Mouse (Mus musculus): Measurements from ENCODE around the gene H3f3b. TPM values are rescaled to one million over a fixed set of nuclear protein-coding genes. Genes with fewer than 3 reads are reported as not detected.
A peak's percentile ranks its signal among the peaks of the same experiment; 100 is the strongest.

Gene H3f3b
- 347 and 369 TPM in 2 replicates for polyA plus RNA-seq (2012; rRNA removed)

- no peak for DNase-seq (ENCODE audit: extremely low spot score in 1 of 2, low spot score in 1 of 2)
Observed at GRCm38 (mm10) chr11:116027756-116028155, at the start of gene H3f3b. H3f3b (minus strand) TSS chr11:116027962.

- DNase-seq (ENCODE audit: extremely low spot score in 1 of 2, low spot score in 1 of 2): no peak
Observed at GRCm38 (mm10) chr11:116076836-116077235, 49.1 kb upstream of the H3f3b start.

DNA sequence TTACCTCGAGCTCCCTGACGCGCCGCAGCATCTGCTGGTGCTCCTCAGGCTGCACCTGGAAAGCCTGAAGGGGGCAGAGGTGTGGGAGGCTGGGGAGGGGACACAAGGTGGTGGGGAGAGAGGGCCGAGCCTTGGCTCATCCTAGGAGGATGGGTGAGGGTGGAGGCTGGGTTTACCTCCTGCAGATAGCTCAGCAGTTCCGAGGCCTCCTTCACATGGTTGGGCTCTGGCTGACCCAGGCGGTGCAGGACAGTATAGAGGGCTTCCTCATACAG lies 48.4 kb upstream of the H3f3b start:
- no peak for DNase-seq (ENCODE audit: extremely low spot score in 1 of 2, low spot score in 1 of 2)

DNA sequence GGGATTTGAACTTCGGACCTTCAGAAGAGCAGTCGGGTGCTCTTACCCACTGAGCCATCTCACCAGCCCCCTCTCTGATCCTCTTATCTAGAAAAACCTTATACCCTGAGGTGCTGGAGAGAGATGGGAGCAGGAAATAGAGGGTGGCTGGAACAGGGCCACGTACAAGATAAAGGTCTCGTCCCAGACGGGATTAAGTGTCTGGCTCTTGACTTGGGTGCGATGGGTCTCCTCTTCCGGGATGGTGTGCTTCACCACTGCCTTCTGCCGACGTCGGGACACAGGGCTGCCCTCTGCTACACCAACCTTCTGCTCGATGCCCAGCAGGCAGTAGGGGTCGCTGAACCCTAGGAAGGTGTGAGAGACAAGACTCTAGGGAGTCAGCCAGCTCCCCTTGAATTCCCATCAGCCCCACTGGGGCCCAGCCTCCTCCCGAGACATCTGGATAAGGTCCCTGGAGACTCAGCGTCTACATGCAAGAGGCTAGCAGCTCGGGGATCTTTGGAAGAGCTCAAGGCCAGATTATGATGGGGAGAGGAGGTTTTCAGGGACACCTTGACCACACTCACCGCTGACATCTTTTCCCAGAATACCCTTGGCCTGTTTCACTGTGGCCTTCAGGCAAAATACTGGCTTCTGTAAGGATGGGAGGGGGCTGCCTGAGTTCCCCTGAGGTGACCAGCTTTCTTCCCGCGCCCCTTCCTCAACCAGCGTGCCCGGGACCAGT lies 47.9 kb upstream of the H3f3b start:
- DNase-seq (ENCODE audit: extremely low spot score in 1 of 2, low spot score in 1 of 2): no peak

DNA sequence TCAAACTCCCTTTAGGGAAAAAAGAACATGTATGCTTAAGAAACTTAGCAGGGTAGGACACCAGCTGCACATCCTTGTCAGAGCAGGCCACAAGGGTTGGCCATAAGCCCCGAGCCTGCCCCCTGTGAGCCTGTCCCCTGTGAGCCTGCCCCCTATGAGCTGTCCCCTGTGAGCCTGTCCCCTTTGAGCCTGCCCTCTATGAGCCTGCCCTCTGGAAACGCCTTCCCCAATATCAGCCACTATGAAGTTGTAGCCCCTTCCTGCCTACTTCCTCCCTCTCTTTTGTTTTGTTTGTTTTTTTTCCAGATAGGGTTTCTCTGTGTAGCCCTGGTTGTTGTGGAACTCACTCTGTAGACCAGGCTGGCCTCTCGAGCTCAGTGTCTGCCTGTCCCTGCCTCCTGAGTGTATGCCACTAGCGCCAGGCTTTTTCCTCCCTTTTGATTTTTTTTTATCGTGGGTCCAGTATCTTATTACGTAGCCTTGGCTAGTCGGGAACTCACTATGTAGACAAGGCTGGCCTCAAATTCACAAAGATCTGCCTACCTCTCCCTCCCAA lies 46.8 kb upstream of the H3f3b start:
- no peak for DNase-seq (ENCODE audit: extremely low spot score in 1 of 2, low spot score in 1 of 2)

DNA sequence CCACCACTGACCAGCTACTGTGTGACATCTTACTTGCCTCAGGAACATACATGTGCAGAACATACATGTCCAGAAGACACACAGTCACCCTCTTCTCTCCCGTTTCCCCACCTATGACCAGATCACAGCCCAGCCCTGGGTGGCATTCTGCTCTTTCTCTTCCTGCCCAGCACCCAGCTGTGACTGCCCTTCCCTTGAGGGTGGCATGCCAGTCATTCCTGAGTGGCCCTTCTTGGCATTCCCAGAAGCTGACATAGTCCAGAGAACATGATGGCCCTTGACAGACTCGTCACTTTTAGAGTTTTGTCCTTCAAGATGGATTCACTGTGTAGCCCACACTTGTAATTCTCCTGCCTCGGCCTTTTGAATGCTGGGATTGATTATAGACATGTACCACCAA lies 44.8 kb upstream of the H3f3b start:
- no peak for DNase-seq (ENCODE audit: extremely low spot score in 1 of 2, low spot score in 1 of 2)

DNA sequence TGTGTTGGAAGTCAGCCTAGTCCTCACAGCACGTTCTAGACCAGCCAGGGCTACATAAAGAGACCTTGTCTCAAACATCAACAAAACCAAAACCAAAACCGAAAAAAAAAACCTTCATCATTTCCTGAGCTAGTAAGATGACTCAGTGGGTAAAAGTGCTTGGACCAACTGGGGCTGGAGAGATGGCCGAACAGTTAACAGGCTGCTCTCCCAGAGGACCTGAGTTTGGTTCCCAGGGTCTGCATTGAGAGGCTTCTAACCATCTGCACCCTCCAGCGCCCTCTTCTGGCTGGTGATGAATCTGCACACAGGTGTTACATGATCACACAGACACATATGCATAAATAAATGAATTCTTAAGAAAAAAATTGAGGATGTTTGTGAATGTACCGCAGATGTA lies 43.7 kb upstream of the H3f3b start:
- no peak for DNase-seq (ENCODE audit: extremely low spot score in 1 of 2, low spot score in 1 of 2)

DNA sequence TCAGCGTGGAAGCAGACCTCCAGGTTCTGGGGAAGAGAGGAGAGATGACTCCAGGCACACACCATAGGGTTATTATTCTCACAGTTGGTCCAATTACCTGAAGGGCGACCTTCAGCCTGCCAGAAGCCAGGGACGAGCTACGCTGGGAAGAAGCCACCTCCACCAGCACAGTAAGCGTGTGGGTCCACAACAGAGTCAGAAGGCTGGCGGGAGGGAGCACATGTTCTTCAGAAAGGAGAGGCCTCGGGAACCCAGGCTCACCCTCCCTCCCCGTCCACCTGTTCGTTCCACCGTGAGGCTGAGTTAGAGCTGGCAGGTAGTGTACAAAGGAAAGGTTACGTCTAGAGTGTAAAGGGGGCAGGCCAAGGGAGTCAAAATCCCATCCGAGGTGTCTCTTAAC lies 37.6 kb upstream of the H3f3b start:
- no peak for DNase-seq (ENCODE audit: extremely low spot score in 1 of 2, low spot score in 1 of 2)

DNA sequence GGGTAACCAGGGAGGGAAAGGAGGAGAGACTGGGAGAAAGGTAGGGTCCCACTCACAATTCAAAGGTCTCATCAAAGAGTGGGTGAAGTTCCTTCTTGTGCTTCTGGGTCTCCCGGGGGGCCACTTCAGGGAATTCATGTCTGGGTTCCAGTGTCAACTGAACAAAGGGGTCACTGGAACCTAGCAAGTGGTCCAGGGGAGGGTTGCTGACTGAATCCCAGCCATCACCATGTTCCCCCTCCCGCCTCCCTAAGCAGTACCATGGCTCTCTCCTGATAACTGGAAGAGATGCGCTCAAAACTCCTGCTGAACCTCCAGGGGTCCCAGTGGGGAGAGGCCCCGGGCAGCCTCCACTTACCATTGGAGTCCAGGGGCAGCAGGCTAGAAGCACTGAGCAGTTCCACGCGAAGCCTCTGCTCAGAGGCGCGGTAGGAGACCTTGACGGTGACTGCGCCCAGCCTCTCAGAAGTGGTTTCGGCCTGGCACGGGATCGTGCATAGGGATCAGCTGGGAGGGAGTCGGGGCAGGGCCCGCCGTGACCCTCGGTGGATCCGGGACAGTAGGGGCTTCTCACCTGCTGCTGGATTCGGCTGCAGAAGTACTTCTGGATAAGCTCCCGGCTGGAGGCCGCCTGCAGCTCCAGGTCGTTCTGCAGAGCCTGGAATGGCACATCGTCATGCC lies 36.6 kb upstream of the H3f3b start:
- DNase-seq (ENCODE audit: extremely low spot score in 1 of 2, low spot score in 1 of 2): no peak

DNA sequence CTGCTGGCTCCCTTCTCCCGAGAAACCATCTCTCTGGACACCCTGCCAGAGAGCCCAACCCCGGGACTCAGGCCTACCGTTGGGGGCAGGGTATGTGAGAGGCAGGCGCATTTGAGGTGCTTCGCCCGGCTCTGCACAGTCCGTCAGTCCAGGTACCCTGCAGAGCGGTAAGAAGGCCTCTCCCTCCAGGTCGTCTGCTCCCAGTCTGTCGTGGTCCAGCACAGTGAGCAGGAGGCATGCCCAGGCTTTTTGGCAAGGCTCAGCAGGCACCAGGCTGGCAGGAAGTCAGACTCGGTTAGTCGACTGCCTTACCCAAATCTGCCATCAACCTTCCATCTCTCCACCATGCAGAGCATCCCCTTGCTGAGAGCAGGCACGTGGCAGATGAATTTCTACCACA lies 35.8 kb upstream of the H3f3b start:
- no peak for DNase-seq (ENCODE audit: extremely low spot score in 1 of 2, low spot score in 1 of 2)

GRCm38 (mm10) chr11:116062521-116062920 lies 34.8 kb upstream of the H3f3b start:
- no peak for DNase-seq (ENCODE audit: extremely low spot score in 1 of 2, low spot score in 1 of 2)

DNA sequence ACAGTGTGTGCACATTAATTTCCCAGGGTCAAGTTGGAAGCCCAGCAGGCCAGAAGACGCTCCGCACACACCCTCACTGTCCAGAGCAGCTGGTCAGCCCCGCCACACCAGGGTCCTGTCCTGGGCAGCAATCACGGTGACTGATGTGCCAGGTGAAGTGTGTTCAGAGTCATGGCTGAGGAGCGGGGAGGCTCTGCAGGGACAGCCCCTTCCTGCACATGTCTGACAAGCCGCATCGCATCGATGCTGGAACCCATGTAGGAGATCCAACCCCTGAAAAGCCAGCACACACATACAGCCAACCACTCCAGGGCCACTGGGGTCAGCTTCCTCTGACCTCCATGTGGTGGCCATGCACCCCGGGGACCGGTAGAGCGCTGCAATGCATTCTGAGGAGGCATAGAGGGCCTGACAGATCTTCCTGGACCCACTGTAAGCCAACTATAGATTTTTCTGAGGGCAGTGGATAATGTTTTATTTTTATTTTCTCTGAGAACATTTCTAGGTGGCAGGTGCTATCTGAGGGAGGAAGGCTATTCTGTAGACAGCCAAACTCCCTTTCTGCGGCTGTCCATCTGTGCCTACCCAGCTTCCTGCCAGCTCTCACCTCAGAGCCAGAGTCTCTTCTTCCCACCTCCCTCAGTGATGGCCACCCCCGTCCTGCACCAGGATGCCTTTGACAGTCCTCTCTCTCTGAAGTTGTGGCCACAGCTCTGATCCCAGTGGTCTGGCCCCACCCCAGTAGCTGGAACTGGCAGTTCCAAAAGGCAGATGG lies 34.1 kb upstream of the H3f3b start:
- DNase-seq (ENCODE audit: extremely low spot score in 1 of 2, low spot score in 1 of 2): peak; percentile 47 to 63

- no peak for DNase-seq (ENCODE audit: extremely low spot score in 1 of 2, low spot score in 1 of 2)
Observed at GRCm38 (mm10) chr11:116060596-116060995, 32.8 kb upstream of the H3f3b start.

GRCm38 (mm10) chr11:116059691-116060025 lies 31.9 kb upstream of the H3f3b start:
- DNase-seq (ENCODE audit: extremely low spot score in 1 of 2, low spot score in 1 of 2): no peak

GRCm38 (mm10) chr11:116058868-116059690 lies 31.3 kb upstream of the H3f3b start:
- no peak for DNase-seq (ENCODE audit: extremely low spot score in 1 of 2, low spot score in 1 of 2)

GRCm38 (mm10) chr11:116058022-116058614 lies 30.4 kb upstream of the H3f3b start:
- peak in 1 of 2 experiments; percentile 65 for DNase-seq (ENCODE audit: extremely low spot score in 1 of 2, low spot score in 1 of 2)

DNA sequence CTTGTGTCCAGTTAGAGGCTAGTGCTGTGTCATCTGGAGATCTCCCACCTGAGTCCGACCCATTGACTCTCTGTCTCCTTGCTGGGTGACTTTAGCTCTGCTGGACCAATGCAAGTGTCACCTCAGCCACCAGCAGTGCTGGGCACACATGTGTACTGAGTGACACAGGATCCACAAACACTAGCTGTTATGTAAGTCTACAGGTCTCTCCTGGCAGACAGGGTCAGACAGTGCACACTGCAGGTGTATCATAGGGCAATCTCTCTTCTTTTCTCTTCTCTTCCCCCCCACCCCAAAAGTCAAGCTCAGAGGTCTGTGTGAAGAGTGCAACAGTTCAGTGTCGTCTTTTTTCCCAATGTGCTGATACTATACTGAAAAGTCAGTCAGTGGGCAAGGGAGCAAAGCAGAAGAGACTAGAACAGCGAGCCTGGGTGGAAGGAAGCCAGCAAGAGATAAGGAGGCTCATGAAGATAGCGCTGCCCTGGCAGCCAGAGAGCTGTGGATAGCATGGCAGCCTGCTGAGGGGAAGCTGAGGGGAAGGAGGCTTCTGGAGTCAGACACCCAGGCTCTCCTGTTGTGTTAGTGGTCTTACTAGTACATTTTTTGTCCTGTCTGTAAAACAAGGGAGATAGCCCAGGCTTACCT lies 29.6 kb upstream of the H3f3b start:
- no peak for DNase-seq (ENCODE audit: extremely low spot score in 1 of 2, low spot score in 1 of 2)

DNA sequence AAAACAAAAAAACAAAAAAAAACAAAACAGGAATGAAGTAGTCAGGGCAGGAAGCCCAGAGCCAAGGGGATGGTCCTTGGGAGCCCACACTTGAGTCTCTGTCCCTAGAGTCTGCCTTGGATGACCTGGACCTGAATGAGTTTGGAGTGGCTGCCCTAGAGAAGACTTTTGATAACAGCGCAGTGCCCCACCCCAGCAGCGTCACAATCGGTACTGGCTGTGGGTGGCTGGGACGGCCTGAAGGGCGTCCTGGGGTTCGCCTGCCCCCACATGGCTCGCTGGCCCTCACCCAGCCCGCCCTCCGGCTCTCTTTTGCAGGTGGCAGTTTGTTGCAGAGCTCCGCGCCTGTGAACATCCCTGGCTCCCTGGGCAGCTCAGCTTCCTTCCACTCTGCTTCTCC lies 28.1 kb upstream of the H3f3b start:
- DNase-seq (ENCODE audit: extremely low spot score in 1 of 2, low spot score in 1 of 2): no peak

- no peak for DNase-seq (ENCODE audit: extremely low spot score in 1 of 2, low spot score in 1 of 2)
Observed at GRCm38 (mm10) chr11:116053510-116054229, 25.9 kb upstream of the H3f3b start.
